Mouse (Mus musculus) ES-Bruce4 (cell line): ENCODE data around the gene Psmb8.

Experiments used
- CTCF ChIP-seq: IDR thresholded peaks from one replicate; pipeline ENCODE4 v1.8.1; 2011; ENCODE audit warnings: low read depth, low read length
- EP300 ChIP-seq: IDR thresholded peaks from 2 replicates; pipeline ENCODE4 v1.6.1; 2011; ENCODE audit warnings: low read depth, low read length; ENCODE audit not compliant: insufficient read depth
- POLR2A ChIP-seq: IDR thresholded peaks from one replicate; pipeline ENCODE4 v1.8.1; 2011; ENCODE audit warnings: low read length; ENCODE audit not compliant: insufficient read depth

GRCm38 (mm10) chr17:34249878-34250277 is 52.4 kb downstream of the Psmb8 start:
- peak; percentile 37 for TF ChIP-seq CTCF
- no peak for TF ChIP-seq POLR2A
- no peak for TF ChIP-seq EP300
